Mouse (Mus musculus) neural tube, embryonic 10.5 days (tissue): ENCODE data around the gene Cdt1.
A peak's percentile ranks its signal among the peaks of the same experiment; 100 is the strongest.

Experiments
- DNase-seq: peaks from one replicate; pipeline ENCODE4 v3.0.0-alpha.2; 2017; ENCODE audit warnings: low spot score; ENCODE audit errors: extremely low spot score

Gene Cdt1

GRCm38 (mm10) chr8:122611295-122612133 is 43.7 kb downstream of the Cdt1 start, which contains the start of the genes Galns and Trappc2l:
Gene Galns, minus strand, starts transcription at chr8:122611463.
Gene Trappc2l, plus strand, starts transcription at chr8:122611640.
- peak; percentile 96 for DNase-seq

GRCm38 (mm10) chr8:122616181-122616905 is 48.5 kb downstream of the Cdt1 start:
- no peak for DNase-seq

DNA sequence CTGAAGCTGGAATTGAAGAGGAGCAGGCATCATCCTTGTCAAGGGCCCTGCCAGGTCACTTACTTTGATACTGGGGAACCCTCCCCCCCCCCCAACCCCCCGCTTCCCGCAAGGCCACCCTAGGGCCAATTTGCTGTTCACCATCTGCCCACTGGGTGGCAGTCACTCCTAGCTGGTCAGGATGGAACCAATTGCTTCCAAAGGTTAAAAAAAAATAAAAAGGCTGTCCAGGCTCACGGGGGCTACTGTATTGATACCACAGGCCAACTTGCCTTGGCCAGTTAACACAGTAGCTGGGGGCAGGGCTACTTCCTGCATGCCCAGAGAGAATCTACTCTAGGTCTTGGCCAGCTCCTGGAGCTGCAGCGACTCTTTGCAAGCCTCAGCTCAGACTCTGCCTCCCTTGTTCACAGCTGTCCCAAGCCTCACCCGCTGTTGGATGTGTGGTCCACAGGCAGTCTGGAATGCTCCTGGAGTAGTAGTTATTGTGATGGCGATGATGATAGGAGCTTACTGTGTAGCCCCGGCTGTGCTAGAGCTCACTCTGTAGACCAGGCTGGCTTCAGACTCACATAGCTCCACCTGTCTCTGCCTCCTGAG is 50.2 kb downstream of the Cdt1 start:
- DNase-seq, result peak; percentile 80

- DNase-seq, result no peak
Observed at GRCm38 (mm10) chr8:122618660-122619378, 51.0 kb downstream of the Cdt1 start.

DNA sequence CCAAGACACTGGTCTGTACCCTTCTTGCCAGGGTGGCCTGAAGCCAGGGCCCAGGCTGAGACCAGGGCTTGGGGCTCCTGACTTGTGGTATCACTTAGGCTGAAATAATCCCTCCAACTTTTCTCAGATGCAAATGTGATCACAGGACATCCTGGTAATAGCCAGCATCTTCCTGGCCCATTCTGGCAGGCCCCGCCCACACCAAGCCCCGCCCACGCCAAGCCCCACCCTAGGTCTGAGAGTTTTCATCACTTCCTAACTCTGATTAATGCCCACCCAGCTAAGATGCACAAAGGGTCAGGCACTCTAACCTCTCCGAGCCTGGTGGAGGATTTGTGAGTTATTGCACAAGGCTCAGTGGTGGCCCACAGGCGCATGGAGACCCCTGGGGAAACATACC is 52.6 kb downstream of the Cdt1 start:
- DNase-seq, result no peak

DNA sequence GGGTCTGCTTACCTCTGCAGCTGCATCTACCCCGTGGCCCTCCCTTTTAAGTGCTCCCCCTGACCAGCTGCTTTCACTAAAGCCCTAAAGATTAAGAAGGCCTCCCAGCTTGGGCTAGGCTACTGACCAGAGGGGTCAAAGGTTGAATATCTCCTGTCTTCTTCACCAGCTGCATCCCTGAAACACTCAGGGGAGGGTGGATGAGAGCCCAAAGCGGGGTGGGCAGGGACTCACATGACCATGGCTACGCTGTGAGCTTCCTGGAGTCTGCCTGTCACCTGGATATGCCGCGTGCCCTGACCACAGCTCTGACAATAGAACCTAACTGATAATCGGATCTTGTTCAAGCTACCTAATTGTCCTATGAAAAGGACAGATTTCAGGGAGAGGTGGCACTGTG is 54.9 kb downstream of the Cdt1 start, which contains the start of gene Pabpn1l:
Gene Pabpn1l, minus strand, starts transcription at position 13 of the 400 bp plus-strand sequence.
- no peak for DNase-seq
